Mouse (Mus musculus): ENCODE measurements at regions not wholly inside any gene's neighbourhood (a gene's known extent, or its start where the extent isn't known, plus 50 kb on each side); places are given as distances from the start of the nearest gene placed in this dataset.
A peak's percentile ranks its signal among the peaks of the same experiment; 100 is the strongest.

DNA sequence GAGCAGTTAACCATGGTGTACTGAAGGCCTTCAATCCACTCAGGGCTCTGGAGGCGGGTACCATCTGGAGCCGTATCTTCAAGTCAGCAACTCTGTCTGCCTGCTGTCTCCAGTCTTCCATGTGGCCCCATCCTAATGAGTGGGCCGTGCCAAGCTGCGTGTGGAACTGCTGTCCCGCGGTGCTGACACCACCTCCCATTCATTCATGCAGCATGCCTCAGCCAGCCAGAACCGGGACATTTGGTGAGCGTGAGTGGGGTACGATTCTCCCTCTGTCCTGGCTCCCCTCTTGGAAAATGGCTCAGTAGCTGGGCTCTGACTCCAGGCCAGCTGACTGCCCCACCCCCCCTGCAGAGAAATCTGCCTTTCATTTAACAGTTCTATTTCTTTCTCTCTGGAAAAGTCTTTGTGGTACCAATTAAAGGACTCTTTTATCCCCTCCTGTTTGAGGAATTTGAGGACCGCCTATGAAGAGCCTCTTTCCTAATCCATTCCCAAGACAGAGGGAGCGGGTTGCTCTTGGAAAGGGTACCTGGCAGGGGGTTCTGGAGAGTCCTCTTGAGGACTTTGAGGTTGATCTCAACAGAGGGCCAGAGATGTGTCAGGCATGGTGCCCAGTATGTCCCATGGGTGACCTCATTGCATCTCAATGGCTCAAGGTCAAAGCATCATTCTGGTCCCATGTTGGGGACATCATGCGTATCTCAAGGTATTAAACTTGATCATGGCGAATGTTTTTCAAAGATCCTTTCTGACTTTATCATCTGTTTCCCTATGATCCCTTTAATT lies 55.5 kb upstream of the Brd7 start:
- no peak for ATAC-seq (ENCODE audit: extremely low read depth, insufficient number of reproducible peaks, low FRiP score, poor library complexity, severe bottlenecking)

DNA sequence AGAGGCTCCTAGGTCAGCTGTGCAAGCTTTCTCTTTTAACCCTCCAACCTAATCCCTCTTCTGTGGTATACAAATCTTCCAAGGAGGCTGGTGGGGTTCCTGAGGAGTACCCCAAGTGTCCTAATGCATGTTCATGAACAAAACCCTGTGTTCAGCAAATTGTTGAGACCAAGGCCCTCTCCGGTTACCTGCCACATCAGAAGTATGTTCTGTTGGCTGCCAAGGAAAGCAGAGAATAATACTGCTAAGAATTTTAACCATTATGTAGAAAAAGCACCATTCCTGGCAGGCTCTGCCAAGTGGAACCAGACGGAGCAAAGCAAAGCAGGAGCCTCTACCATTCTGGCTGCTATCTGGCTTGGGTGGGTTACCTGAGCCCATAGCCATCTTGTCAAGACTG lies 61.3 kb upstream of the Brd7 start:
- no peak for ATAC-seq (ENCODE audit: extremely low read depth, insufficient number of reproducible peaks, low FRiP score, poor library complexity, severe bottlenecking)

DNA sequence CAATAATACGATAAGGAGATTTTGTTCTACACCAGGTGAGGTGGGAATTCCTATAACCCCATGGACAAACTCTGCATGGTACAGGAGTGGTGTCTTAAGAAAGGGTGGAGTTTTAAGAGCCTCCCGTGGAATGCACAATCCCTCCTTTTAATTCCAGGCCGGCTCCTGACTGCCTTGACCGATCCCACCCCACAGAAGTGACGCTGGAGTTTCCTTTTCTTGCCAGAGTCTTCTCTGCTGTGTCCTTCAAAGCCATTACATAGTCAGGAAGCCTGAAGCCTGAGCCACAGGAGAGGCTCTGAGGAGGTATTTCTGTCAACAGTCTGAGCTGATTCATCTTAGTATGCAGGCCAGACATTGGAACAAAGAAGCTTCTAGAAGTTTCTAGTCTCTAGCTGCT lies 66.6 kb upstream of the Brd7 start:
- ATAC-seq (ENCODE audit: extremely low read depth, insufficient number of reproducible peaks, low FRiP score, poor library complexity, severe bottlenecking) = no peak

DNA sequence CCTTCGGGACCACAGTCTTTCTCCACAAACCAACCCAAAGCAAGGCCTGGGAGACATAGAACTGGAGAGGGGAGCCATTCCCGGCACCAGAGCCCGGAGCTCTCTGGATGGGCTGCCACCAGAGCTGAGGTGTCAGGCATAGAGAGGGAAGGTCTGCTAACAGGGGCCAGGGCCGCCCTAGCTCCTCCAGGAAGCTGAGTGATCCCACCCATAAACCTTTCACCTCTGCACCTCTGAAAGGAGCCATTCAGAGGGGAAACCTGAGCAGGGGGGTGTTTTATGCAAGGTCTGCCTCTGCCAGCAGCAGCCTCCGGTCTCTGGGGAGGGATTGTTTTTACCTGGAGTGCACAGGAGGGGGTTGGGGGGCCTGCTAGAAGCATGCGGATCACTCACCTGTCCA lies 69.4 kb upstream of the Brd7 start:
- ATAC-seq (ENCODE audit: extremely low read depth, insufficient number of reproducible peaks, low FRiP score, poor library complexity, severe bottlenecking) = no peak

DNA sequence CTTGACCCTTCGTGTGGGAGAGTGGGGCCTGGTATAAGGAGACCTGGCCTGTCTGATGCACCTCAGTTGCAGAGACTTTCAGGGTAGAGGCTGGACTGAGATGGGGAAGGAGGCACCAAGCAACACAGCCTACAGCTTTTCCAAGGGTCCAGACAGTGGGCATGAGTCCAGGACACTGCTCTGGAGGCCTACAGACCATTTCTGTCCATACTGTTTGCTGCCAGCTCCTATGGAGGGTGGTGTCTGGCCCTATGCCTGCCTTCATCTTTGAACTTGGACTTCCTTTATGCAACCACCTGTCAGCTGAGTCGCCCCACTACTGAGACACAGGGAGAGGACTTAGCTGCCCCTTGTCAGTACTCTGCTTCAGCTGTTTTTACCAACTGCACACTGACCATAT lies 73.7 kb upstream of the Brd7 start:
- no peak for ATAC-seq (ENCODE audit: extremely low read depth, insufficient number of reproducible peaks, low FRiP score, poor library complexity, severe bottlenecking)

DNA sequence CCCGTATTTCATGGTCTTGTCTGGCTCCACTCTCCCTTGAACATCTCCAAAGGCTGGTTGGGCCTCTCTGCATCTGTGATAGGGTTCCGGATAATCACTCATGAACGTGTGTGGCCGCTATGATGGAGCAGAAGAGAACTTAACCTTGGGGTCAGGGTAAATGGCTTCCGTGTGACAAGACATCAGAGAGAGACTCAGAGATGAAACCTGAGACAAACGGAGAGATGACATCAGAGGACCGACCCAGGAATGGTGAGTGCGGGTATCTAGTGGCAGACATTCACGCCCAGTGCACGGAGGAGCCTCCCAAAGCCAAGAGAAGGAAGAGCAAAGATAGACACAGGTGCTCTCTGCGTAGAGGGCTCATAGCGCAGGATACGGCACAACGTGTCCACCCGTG lies 78.2 kb upstream of the Brd7 start:
- ATAC-seq (ENCODE audit: extremely low read depth, insufficient number of reproducible peaks, low FRiP score, poor library complexity, severe bottlenecking) = no peak

DNA sequence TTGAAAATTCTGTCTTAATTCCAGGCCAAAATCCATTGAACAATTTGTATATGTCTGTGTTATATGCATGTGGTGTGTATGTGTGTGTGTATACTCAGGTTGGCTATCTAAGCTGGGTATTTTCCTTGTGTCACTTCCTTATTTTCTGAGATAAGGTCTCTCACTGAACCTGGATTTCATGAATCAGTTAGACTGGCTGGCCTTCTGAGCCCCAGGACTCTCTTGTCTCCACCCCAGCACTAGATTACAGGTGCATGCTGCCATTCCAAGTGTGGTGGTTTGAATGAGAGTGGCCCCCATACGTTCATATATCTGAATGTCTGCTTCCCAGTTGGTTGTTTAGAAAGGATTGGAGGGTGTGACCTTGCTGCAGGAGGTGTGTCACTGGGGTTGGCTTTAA lies 77.8 kb upstream of the Nkd1 start:
- ATAC-seq (ENCODE audit: extremely low read depth, insufficient number of reproducible peaks, low FRiP score, poor library complexity, severe bottlenecking) = no peak

DNA sequence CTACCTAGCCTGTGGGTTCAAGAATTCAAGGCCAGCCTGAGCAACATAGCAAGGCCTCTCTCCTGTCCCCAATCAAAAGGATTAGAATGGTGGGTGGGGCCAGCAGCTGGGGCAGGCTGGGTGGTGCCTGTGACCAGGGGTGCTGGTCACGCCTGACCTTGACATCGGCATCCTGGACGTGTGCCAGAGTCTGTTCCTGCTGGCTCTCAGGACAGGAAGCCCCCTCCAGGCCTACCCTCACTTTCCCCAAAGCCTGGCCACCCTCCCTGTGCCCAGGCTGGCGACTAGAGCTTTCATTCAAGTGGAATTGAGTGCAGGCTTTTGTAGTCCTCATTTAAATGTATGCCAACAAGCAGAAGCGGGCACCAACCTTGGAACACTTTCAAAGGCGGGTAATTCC lies 73.7 kb upstream of the Nkd1 start:
- no peak for ATAC-seq (ENCODE audit: extremely low read depth, insufficient number of reproducible peaks, low FRiP score, poor library complexity, severe bottlenecking)

DNA sequence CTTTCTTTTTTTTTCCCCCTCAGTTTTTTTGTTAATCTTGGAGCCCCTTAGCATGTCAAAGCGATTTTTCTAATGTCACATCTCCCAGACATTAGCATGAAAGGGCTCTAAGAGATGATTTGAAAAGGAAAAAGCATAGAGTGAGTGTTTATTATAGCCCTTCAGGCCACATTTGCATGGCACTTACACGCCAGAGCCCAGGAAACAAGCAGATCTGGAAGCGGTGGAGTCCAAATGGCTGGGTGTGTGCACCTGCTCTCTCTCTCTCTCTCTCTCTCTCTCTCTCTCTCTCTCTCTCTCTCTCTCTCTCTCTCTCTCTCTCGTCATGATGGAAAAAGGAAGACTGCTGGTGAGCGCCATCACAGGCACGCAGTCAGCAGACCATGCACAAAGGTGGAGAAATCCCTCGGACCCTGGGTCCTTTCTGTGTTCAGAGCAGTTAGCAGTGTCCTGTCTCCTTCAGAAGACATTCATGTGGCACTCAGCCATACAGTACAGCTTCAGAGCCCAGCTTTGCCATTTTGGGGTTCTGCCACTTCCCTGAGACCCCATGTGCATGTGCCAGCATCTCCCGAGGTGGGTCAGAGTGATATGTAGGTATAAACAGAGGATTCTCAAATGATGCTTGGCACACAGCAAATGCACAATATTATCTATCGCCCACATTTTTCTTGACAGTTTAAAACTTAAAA lies 73.2 kb upstream of the Nkd1 start:
- no peak for ATAC-seq (ENCODE audit: extremely low read depth, insufficient number of reproducible peaks, low FRiP score, poor library complexity, severe bottlenecking)

DNA sequence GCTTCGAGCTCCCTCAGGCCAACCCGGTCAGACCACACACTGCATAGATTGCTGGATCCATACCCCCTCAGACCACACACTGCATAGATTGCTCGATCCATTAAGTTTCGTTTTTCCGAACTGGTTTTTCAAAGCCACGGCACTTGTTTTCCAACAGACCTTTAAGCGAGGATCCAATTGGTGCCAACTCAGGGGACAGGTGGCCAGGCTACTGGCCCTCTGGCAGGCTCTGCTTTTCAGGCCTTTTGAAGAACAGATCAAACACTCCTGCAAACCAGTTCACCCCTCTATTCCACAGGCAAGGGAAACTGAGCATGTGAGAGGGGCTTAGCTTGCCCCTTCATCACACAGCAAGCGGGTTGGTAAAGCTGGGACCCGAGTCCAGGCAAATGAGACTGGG lies 72.2 kb upstream of the Nkd1 start:
- ATAC-seq (ENCODE audit: extremely low read depth, insufficient number of reproducible peaks, low FRiP score, poor library complexity, severe bottlenecking) = no peak

DNA sequence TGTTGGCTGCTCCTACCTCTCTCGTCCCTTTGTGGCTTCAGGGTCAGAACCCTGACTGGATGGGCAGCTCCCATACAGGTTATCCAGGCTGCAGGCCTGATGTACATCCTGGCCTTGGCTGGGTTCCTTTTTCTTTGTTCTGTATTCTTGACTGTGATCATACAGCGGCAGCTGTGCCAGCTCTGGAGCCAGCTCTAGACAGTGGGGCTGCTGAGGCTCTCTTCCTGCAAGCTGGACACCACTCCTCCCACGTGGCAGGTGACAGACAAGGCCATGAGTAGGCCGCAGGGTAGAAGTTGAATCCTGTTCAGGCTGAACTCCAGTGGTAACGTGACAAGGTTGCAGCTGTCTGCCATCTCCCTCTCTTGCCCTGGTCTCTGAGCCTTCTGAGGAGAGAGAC lies 71.6 kb upstream of the Nkd1 start:
- ATAC-seq (ENCODE audit: extremely low read depth, insufficient number of reproducible peaks, low FRiP score, poor library complexity, severe bottlenecking) = no peak

DNA sequence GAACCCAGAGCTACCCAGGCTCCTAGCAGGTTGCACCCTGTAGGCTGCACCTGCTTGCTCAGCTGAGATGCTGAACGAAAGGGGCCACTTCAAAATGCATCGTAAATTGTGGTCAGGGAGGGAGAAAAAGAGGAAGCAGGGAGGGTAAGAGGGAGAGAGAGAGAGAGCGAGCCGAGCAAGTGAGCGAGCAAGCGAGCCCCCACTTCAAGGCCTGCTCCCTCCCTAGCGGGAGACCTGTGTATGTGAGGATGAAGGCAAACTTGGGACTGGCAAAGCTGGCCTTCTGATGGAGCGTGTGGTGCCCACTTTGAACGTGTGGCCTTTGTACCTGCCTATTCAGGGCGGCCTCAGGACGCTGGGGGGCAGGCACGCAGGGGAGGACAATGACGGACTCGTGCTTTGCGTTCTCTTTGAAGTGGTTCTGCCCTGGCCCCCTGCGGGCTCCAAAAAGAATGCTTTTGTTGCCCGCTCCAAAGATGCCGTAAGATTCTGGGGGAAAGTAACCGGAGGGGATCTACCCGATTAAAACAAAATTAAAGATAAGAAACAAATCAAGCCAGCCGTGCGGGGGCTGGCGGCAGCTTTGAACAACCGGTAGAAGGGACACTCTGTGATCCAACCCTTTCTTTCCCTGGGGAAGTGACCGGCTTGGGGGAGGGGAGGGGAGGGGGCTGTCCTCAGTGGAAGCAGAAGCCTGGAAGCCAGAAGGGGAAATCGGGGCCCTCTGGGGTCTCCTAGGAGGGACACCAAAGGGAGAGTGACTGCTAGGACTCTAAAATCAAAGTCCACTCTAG lies 70.1 kb upstream of the Nkd1 start:
- ATAC-seq (ENCODE audit: extremely low read depth, insufficient number of reproducible peaks, low FRiP score, poor library complexity, severe bottlenecking) = peak; percentile 34

DNA sequence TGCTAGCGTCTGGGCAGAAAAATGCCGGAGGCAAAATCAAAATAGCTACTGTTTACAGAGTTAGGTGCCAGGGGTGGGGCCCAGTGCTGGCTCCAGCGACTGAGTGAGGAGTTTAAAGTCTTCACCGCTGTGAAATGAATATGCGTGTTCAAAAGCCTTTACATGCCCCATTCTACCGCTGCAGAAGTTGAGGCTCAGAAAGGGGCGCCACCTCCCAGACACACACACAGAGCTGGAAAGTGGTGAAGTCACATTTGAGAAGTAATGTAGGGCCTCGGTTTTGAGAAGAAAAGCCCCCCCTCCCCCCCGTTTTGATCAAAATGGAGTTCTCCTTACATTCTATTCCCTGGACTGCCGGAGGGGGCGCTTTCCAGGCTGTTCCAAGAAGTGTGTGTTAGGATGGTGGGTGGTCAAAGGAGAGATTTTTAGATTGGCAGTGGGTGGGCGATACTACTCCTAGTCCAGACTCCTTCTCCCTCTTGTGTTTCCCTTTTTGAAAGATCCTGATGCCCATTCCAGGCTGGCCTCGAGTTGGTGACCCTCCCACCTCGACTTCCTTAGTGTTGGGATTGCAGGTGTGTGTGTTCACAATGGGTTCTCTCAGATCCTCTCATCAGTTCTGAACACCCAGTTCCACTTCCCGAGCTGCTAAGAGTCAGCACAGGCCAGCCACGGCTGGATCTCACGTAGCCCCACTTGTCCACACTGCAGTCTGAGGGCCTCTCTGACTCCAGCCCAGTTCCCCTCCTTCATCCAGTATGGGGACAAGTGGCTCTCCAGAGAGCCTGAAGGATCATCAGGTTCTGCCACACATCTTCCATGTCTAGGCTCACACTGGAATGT lies 69.3 kb upstream of the Nkd1 start:
- ATAC-seq (ENCODE audit: extremely low read depth, insufficient number of reproducible peaks, low FRiP score, poor library complexity, severe bottlenecking) = no peak

DNA sequence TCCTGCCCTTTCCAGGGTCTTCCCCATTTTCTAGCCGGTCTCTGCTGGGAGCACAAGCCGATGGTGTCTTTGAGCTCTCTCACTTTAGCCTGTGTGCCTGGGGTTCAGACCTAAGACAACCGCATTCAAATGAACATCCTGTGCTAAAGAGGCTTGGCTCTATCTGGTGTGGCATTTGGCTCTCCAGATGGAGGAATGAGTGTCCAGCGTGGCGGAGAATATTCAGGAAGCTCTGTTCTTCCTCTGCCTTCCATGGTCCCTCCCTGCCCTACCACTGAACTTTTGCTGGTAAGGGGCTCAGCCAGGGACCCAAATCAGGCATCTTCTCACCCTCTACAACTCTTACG lies 68.7 kb upstream of the Nkd1 start:
- ATAC-seq (ENCODE audit: extremely low read depth, insufficient number of reproducible peaks, low FRiP score, poor library complexity, severe bottlenecking) = no peak

DNA sequence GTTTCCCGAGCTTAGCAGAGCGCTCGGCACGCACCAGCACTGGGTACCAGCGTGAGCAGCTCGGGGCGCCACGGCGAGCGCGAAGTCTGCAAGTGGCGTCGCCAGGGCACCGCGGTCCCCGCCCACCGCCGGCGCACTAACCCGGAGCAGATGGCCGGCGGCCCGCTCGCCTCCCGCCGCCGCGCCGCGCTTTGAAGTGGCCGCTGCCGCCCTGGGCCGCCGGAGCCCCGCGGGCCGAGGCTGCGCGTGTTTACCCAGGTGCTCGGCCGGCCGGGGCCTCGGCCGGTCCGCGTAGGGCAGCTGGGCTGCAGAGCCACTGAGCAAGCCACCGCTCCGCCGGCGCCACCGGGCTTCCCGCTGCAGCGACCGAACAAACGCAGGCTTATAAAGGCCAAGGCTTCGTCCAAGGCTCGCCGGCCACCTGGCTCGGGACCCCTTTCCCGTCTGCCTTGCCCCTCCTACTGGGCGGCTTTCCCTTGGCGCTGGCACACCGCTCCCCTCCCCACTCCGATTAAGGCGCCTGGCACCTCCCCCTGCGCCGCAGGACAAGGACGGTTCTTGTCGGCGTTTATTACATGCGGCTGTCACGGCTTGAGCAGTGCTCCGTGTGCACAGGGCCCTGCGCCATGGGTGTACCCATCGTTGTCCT lies 67.0 kb upstream of the Nkd1 start:
- ATAC-seq (ENCODE audit: extremely low read depth, insufficient number of reproducible peaks, low FRiP score, poor library complexity, severe bottlenecking) = no peak

DNA sequence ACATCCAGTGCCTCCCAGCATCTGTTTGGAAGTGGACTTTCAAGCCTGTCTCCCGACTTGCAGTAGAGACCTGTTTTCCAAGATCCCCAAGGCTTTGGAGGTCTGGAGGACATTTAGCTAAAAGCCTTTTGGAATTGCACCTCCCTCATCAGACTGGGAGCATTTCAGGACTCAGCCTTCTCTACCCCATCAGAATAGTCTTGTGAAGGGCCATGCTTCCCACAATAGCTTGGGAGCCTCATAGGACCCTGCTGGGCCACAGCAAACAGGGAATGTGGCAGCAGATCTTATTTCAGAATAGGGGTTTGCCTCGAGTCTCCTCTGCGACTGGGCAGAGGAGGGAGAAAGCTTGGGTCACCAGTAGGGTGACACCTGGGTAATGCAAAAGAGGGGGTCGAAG lies 66.2 kb upstream of the Nkd1 start:
- no peak for ATAC-seq (ENCODE audit: extremely low read depth, insufficient number of reproducible peaks, low FRiP score, poor library complexity, severe bottlenecking)

DNA sequence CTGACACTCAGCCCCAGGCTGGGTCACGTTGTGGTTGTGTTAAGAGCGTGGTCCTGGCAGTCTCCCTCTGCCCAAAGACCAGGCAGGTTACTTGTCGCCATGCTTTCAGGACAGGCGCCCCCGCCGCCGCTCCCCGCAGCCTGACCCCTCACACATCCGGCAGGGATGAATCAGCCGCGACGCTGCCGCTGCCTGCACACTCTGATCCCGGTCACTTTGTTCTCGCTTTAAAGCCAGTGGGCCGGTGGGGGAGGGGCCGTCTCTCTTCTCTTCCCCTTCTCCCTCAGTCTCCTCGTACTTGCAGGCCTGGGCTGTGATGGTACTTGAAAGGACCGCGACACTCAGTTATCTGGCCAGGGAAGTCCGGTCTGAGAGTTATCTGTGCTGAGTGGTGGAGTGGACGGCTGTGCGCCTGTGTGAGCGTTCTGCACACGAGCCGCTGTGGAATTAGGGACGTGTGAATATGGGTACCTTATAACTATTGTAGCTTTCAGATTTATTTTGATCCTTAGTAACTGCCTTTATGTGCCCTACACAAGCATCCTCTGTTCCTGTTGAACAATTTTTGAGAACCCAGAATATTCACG lies 65.6 kb upstream of the Nkd1 start:
- no peak for ATAC-seq (ENCODE audit: extremely low read depth, insufficient number of reproducible peaks, low FRiP score, poor library complexity, severe bottlenecking)

DNA sequence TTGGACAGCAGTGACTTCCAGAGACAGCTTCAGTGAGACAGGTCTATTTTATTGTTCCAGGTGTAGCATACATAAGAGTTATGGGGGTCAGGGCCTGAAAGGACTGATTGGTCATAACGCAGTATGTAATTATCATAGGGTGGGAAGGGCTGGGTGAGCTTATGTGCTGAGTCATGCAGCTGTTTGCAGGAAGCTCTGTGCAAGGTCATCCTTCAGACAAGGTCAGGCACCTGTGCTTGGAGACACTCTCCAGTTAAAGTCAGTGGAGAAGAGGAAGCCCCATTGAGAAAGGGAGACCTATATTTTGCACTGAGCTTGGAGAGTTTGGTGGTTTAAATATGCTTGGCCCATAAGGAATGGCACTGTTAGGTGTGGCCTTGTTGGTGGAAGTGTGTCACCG lies 62.0 kb upstream of the Nkd1 start:
- no peak for ATAC-seq (ENCODE audit: extremely low read depth, insufficient number of reproducible peaks, low FRiP score, poor library complexity, severe bottlenecking)

DNA sequence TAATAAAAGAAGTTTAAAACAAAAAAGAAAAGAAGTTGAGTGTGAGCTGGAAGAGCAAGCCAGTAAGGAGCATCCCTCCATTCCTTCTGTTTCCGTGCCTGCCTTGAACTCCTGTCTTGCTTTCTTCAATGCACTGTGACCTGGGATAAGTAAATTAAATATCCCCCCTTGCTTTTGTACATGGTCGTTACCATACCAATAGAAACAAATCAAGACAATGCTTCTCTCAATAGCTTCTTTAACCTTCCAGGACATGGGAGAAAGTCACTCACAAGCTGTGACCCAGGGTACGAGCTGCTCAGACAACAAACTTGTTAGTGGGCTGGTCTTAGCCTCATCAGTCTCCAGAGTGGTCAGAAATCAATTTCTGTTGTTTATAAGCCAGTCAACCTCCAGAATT lies 53.4 kb upstream of the Nkd1 start:
- no peak for ATAC-seq (ENCODE audit: extremely low read depth, insufficient number of reproducible peaks, low FRiP score, poor library complexity, severe bottlenecking)

All from neutrophil, adult 5-6 weeks (primary cell).